Mouse (Mus musculus): Measurements from ENCODE around the gene Rorc.

DNA sequence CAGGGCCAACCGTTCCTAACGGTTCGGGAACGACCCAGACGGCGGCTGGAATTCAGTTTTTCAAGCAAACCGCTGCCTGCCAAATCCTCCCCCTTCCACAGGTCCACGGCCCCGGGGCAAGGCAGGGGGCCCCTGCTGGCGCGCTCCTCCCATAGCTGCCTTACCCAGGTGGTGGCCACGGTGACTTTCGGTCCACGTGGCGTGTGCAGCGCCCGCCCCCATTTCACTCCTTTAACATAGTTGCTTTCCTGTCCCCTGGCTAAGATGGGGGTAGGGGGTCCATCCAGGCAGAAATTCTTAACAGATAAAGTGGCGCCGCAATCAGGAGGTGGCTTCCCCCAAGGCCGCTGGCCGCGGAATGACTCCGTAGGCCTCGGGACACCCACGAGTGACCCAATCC lies 39.9 kb downstream of the Rorc start:
- no peak for TF ChIP-seq ZC3H11A (IDR thresholded peaks at IDR 0.05; ENCODE audit: borderline replicate concordance, low read depth, low read length)
- no peak for TF ChIP-seq HCFC1 (IDR thresholded peaks at IDR 0.05; ENCODE audit: borderline replicate concordance, insufficient read depth, low read length)
